Mouse (Mus musculus): Measurements from ENCODE around the gene Ifitm10. TPM values are rescaled to one million over a fixed set of nuclear protein-coding genes. Genes with fewer than 3 reads are reported as not detected.
A peak's percentile ranks its signal among the peaks of the same experiment; 100 is the strongest.
"Not testable (repeated sequence)": the region's sequence is repeated elsewhere in the genome, so short reads cannot be mapped to it uniquely, and the experiment has no call there.

Gene Ifitm10
- total and polyA plus RNA-seq, 3 experiments = not detected

DNA sequence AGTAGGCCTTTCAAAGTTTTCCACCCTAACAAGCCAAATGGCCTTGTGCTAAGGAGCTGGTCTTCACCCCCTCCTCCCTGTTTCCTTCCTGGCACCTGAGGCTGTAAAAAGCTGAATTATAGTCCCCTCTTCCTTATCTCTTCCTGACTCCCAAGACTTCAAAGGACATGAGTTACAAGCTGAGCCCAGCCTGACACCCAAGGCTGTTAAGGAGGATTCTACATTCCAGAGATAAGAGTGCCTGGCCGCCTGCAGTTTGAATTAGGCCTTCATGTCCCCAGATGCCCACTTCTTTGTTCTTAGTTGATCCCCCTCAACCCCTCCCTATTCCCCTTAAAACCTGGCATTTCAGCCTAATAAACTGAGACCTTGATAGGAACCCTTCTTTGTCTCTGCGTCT, 90.7 kb downstream of the Ifitm10 start:
- H3K79me2 ChIP-seq (replicated peaks; ENCODE audit: control insufficient read depth, extremely low read depth, insufficient read depth, poor library complexity, severe bottlenecking); dilution Hi-C loops (cut with MboI; ENCODE audit: extremely low pct_ligation_motif_present, extremely low pct_unique_long_range_greater_than_20kb, low sequenced_read_pairs); H3K9ac ChIP-seq (ENCODE audit: insufficient read depth, low read depth); H3K36me3 ChIP-seq (replicated peaks in 1 of 2; ENCODE audit: control insufficient read depth in 1 of 2, insufficient read depth in 1 of 2, low read length in 1 of 2); H3K4me2 ChIP-seq (ENCODE audit: insufficient read depth, low read depth, poor library complexity, severe bottlenecking); H3K9me3 ChIP-seq (replicated peaks; ENCODE audit: low read length); DNase-seq (ENCODE audit: extremely low read depth); H3K4me1 ChIP-seq (ENCODE audit: control insufficient read depth in 1 of 2, insufficient read depth in 2 of 2); in situ Hi-C loops (cut with MboI; ENCODE audit: low pct_ligation_motif_present, low pct_unique_long_range_greater_than_20kb, low sequenced_read_pairs); H3K27ac ChIP-seq (ENCODE audit: insufficient read depth, low read depth); H3K4me3 ChIP-seq (replicated peaks in 1 of 3; ENCODE audit: low read depth in 2 of 3, low read length in 2 of 3, poor library complexity in 1 of 3): not testable (repeated sequence)
- H3K27me3 ChIP-seq (replicated peaks) = peaks cover 41% of the 10 kb centered on the region

DNA sequence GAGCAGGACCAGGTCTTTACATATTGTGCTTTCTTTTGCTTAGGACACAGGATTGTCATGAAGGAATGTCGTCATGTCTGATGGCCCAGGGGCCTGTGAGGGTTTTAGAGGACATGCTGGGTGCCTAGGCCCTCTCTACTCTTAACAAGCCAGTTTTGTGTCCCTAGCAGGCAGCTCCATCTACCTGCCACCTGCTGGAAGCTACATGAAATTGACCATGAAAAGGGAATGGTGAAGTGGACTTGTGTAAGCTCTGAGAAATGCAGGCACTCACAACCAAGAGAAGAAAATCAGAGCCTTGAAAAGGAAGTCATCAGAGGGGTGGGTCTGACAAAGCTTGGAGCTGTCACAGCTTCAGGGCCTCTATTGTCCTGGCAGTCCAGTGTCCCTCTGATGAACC, 94.3 kb downstream of the Ifitm10 start:
- H3K4me1 ChIP-seq (ENCODE audit: control insufficient read depth in 1 of 2, insufficient read depth in 2 of 2); H3K9me3 ChIP-seq (replicated peaks; ENCODE audit: low read length); H3K4me3 ChIP-seq (replicated peaks in 1 of 3; ENCODE audit: low read depth in 2 of 3, low read length in 2 of 3, poor library complexity in 1 of 3); H3K36me3 ChIP-seq (replicated peaks in 1 of 2; ENCODE audit: control insufficient read depth in 1 of 2, insufficient read depth in 1 of 2, low read length in 1 of 2); in situ Hi-C loops (cut with MboI; ENCODE audit: low pct_ligation_motif_present, low pct_unique_long_range_greater_than_20kb, low sequenced_read_pairs); H3K27ac ChIP-seq (ENCODE audit: insufficient read depth, low read depth); DNase-seq (ENCODE audit: extremely low read depth); H3K4me2 ChIP-seq (ENCODE audit: insufficient read depth, low read depth, poor library complexity, severe bottlenecking); dilution Hi-C loops (cut with MboI; ENCODE audit: extremely low pct_ligation_motif_present, extremely low pct_unique_long_range_greater_than_20kb, low sequenced_read_pairs); H3K79me2 ChIP-seq (replicated peaks; ENCODE audit: control insufficient read depth, extremely low read depth, insufficient read depth, poor library complexity, severe bottlenecking); H3K9ac ChIP-seq (ENCODE audit: insufficient read depth, low read depth): not testable (repeated sequence)
- peaks cover 37% of the 10 kb centered on the region for H3K27me3 ChIP-seq (replicated peaks)
- peak in 1 of 2 experiments; percentile 18; a peak in 1 of 4 replicates for TF ChIP-seq CTCF (conservative IDR thresholded peaks at IDR 0.05 in 1 of 2, IDR thresholded peaks at IDR 0.05 in 1 of 2; ENCODE audit: low read depth in 2 of 2, low read length in 2 of 2)

DNA sequence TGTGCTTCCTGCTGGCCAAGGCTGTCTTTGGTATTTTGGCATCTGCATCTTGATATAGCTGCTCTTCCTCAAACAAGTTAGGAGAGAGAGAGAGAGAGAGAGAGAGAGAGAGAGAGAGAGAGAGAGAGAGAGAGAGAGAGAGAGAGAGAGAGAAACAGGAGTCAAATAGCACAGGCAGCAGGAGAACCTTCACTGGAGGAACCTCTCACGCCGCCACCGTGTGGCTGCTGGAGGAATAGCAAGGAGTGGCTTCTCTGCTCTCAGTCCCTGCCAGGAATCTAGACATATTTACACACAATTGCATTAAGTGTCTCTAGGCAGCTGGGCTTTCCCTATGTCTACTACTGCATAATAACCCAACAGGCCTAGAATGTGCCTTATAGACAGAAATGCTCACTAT, 95.4 kb downstream of the Ifitm10 start:
- H3K9ac ChIP-seq (ENCODE audit: insufficient read depth, low read depth); H3K4me1 ChIP-seq (ENCODE audit: control insufficient read depth in 1 of 2, insufficient read depth in 2 of 2); dilution Hi-C loops (cut with MboI; ENCODE audit: extremely low pct_ligation_motif_present, extremely low pct_unique_long_range_greater_than_20kb, low sequenced_read_pairs); in situ Hi-C loops (cut with MboI; ENCODE audit: low pct_ligation_motif_present, low pct_unique_long_range_greater_than_20kb, low sequenced_read_pairs); H3K4me2 ChIP-seq (ENCODE audit: insufficient read depth, low read depth, poor library complexity, severe bottlenecking); H3K27ac ChIP-seq (ENCODE audit: insufficient read depth, low read depth); H3K9me3 ChIP-seq (replicated peaks; ENCODE audit: low read length); H3K36me3 ChIP-seq (replicated peaks in 1 of 2; ENCODE audit: control insufficient read depth in 1 of 2, insufficient read depth in 1 of 2, low read length in 1 of 2); H3K4me3 ChIP-seq (replicated peaks in 1 of 3; ENCODE audit: low read depth in 2 of 3, low read length in 2 of 3, poor library complexity in 1 of 3); H3K79me2 ChIP-seq (replicated peaks; ENCODE audit: control insufficient read depth, extremely low read depth, insufficient read depth, poor library complexity, severe bottlenecking): not testable (repeated sequence)
- peak; percentile 36 to 54; a peak in 2 of 4 replicates for TF ChIP-seq CTCF (conservative IDR thresholded peaks at IDR 0.05 in 1 of 2, IDR thresholded peaks at IDR 0.05 in 1 of 2; ENCODE audit: low read depth in 2 of 2, low read length in 2 of 2)
- peak; percentile 19; the same call in 1 of the 2 replicates for TF ChIP-seq SMC3 (IDR thresholded peaks at IDR 0.05; ENCODE audit: low read depth, low read length)
- peak; percentile 39 for DNase-seq (ENCODE audit: extremely low read depth)
- H3K27me3 ChIP-seq (replicated peaks) = peaks cover 28% of the 10 kb centered on the region

Other genes starting within 250 kb of the Ifitm10 start
Only the 20 nearest of the 21 such genes appear.
- gene Gm45337, start 229.1 kb downstream of the Ifitm10 start, total RNA-seq (2012; rRNA removed) = not detected in 2 replicates
- not detected in 2 replicates for gene Gm45337, start 229.1 kb downstream of the Ifitm10 start, total RNA-seq (2014; rRNA removed)
- gene Gm45337, start 229.1 kb downstream of the Ifitm10 start, polyA plus RNA-seq (2012; ENCODE audit: insufficient read length, low read depth) = not detected in 2 replicates
- not detected in 2 replicates for gene Gm29735, start 216.6 kb downstream of the Ifitm10 start, total RNA-seq (2012; rRNA removed)
- gene Gm29735, start 216.6 kb downstream of the Ifitm10 start, total RNA-seq (2014; rRNA removed) = not detected in 2 replicates
- gene Gm29735, start 216.6 kb downstream of the Ifitm10 start, polyA plus RNA-seq (2012; ENCODE audit: insufficient read length, low read depth) = not detected in 2 replicates
- gene Gm4553, start 208.0 kb downstream of the Ifitm10 start, total RNA-seq (2012; rRNA removed) = not detected in 2 replicates
- gene Gm4553, start 208.0 kb downstream of the Ifitm10 start, total RNA-seq (2014; rRNA removed) = not detected in 2 replicates
- not detected in 2 replicates for gene Gm4553, start 208.0 kb downstream of the Ifitm10 start, polyA plus RNA-seq (2012; ENCODE audit: insufficient read length, low read depth)
- not detected in 2 replicates for gene Krtap5-2, start 197.7 kb downstream of the Ifitm10 start, total RNA-seq (2012; rRNA removed)
- not detected in 2 replicates for gene Krtap5-2, start 197.7 kb downstream of the Ifitm10 start, total RNA-seq (2014; rRNA removed)
- gene Krtap5-2, start 197.7 kb downstream of the Ifitm10 start, polyA plus RNA-seq (2012; ENCODE audit: insufficient read length, low read depth) = not detected in 2 replicates
- gene Gm10153, start 183.4 kb downstream of the Ifitm10 start, total RNA-seq (2012; rRNA removed) = not detected in 2 replicates
- not detected in 2 replicates for gene Gm10153, start 183.4 kb downstream of the Ifitm10 start, total RNA-seq (2014; rRNA removed)
- gene Gm10153, start 183.4 kb downstream of the Ifitm10 start, polyA plus RNA-seq (2012; ENCODE audit: insufficient read length, low read depth) = not detected in 2 replicates
- not detected in 2 replicates for gene Krtap5-3, start 172.4 kb downstream of the Ifitm10 start, total RNA-seq (2012; rRNA removed)
- not detected in 2 replicates for gene Krtap5-3, start 172.4 kb downstream of the Ifitm10 start, total RNA-seq (2014; rRNA removed)
- not detected in 2 replicates for gene Krtap5-3, start 172.4 kb downstream of the Ifitm10 start, polyA plus RNA-seq (2012; ENCODE audit: insufficient read length, low read depth)
- not detected in 2 replicates for gene Gm7579, start 161.9 kb downstream of the Ifitm10 start, total RNA-seq (2012; rRNA removed)
- gene Gm7579, start 161.9 kb downstream of the Ifitm10 start, total RNA-seq (2014; rRNA removed) = not detected in 2 replicates
- gene Gm7579, start 161.9 kb downstream of the Ifitm10 start, polyA plus RNA-seq (2012; ENCODE audit: insufficient read length, low read depth) = not detected in 2 replicates
- not detected in 2 replicates for gene Krtap5-5, start 143.8 kb downstream of the Ifitm10 start, total RNA-seq (2012; rRNA removed)
- not detected in 2 replicates for gene Krtap5-5, start 143.8 kb downstream of the Ifitm10 start, total RNA-seq (2014; rRNA removed)
- not detected in 2 replicates for gene Krtap5-5, start 143.8 kb downstream of the Ifitm10 start, polyA plus RNA-seq (2012; ENCODE audit: insufficient read length, low read depth)
- not detected in 2 replicates for gene Gm40460, start 132.7 kb downstream of the Ifitm10 start, total RNA-seq (2012; rRNA removed)
- gene Gm40460, start 132.7 kb downstream of the Ifitm10 start, total RNA-seq (2014; rRNA removed) = not detected in 2 replicates
- not detected in 2 replicates for gene Gm40460, start 132.7 kb downstream of the Ifitm10 start, polyA plus RNA-seq (2012; ENCODE audit: insufficient read length, low read depth)
- not detected in 2 replicates for gene Gm2431, start 115.4 kb downstream of the Ifitm10 start, total RNA-seq (2012; rRNA removed)
- not detected in 2 replicates for gene Gm2431, start 115.4 kb downstream of the Ifitm10 start, total RNA-seq (2014; rRNA removed)
- gene Gm2431, start 115.4 kb downstream of the Ifitm10 start, polyA plus RNA-seq (2012; ENCODE audit: insufficient read length, low read depth) = not detected in 2 replicates
- gene Gm4559, start 99.4 kb downstream of the Ifitm10 start, total RNA-seq (2012; rRNA removed) = not detected in 2 replicates
- gene Gm4559, start 99.4 kb downstream of the Ifitm10 start, total RNA-seq (2014; rRNA removed) = not detected in 2 replicates
- gene Gm4559, start 99.4 kb downstream of the Ifitm10 start, polyA plus RNA-seq (2012; ENCODE audit: insufficient read length, low read depth) = not detected in 2 replicates
- not detected in 2 replicates for gene Krtap5-1, start 76.6 kb downstream of the Ifitm10 start, total RNA-seq (2012; rRNA removed)
- gene Krtap5-1, start 76.6 kb downstream of the Ifitm10 start, total RNA-seq (2014; rRNA removed) = not detected in 2 replicates
- not detected in 2 replicates for gene Krtap5-1, start 76.6 kb downstream of the Ifitm10 start, polyA plus RNA-seq (2012; ENCODE audit: insufficient read length, low read depth)
- not detected in 2 replicates for gene Krtap5-4, start 70.2 kb downstream of the Ifitm10 start, total RNA-seq (2012; rRNA removed)
- gene Krtap5-4, start 70.2 kb downstream of the Ifitm10 start, total RNA-seq (2014; rRNA removed) = not detected in 2 replicates
- not detected in 2 replicates for gene Krtap5-4, start 70.2 kb downstream of the Ifitm10 start, polyA plus RNA-seq (2012; ENCODE audit: insufficient read length, low read depth)
- gene Gm49369, start 8.9 kb upstream of the Ifitm10 start, total RNA-seq (2012; rRNA removed) = 8.4 TPM in 1 of 2 replicates, not detected in the other
- gene Gm49369, start 8.9 kb upstream of the Ifitm10 start, total RNA-seq (2014; rRNA removed) = not detected in 2 replicates
- 5.2 and 38.7 TPM in 2 replicates for gene Gm49369, start 8.9 kb upstream of the Ifitm10 start, polyA plus RNA-seq (2012; ENCODE audit: insufficient read length, low read depth)
- 100 and 107 TPM in 2 replicates for gene Ctsd, start 14.3 kb upstream of the Ifitm10 start, total RNA-seq (2012; rRNA removed)
- gene Ctsd, start 14.3 kb upstream of the Ifitm10 start, total RNA-seq (2014; rRNA removed) = 54.2 and 61.2 TPM in 2 replicates
- 97.6 and 104 TPM in 2 replicates for gene Ctsd, start 14.3 kb upstream of the Ifitm10 start, polyA plus RNA-seq (2012; ENCODE audit: insufficient read length, low read depth)
- not detected in 2 replicates for gene Syt8, start 61.1 kb upstream of the Ifitm10 start, total RNA-seq (2012; rRNA removed)
- not detected in 2 replicates for gene Syt8, start 61.1 kb upstream of the Ifitm10 start, total RNA-seq (2014; rRNA removed)
- gene Syt8, start 61.1 kb upstream of the Ifitm10 start, polyA plus RNA-seq (2012; ENCODE audit: insufficient read length, low read depth) = not detected in 2 replicates
- 35.0 and 50.1 TPM in 2 replicates for gene Tnni2, start 68.1 kb upstream of the Ifitm10 start, total RNA-seq (2012; rRNA removed)
- gene Tnni2, start 68.1 kb upstream of the Ifitm10 start, total RNA-seq (2014; rRNA removed) = 74.0 and 77.4 TPM in 2 replicates
- 88.1 and 154 TPM in 2 replicates for gene Tnni2, start 68.1 kb upstream of the Ifitm10 start, polyA plus RNA-seq (2012; ENCODE audit: insufficient read length, low read depth)
- 314 and 364 TPM in 2 replicates for gene Lsp1, start 87.1 kb upstream of the Ifitm10 start, total RNA-seq (2012; rRNA removed)
- 367 and 377 TPM in 2 replicates for gene Lsp1, start 87.1 kb upstream of the Ifitm10 start, total RNA-seq (2014; rRNA removed)
- gene Lsp1, start 87.1 kb upstream of the Ifitm10 start, polyA plus RNA-seq (2012; ENCODE audit: insufficient read length, low read depth) = 715 and 732 TPM in 2 replicates
- gene Tnnt3, start 125.1 kb upstream of the Ifitm10 start, total RNA-seq (2012; rRNA removed) = 1.5 and 3.1 TPM in 2 replicates
- gene Tnnt3, start 125.1 kb upstream of the Ifitm10 start, total RNA-seq (2014; rRNA removed) = 3.3 and 4.1 TPM in 2 replicates
- 13.3 and 16.9 TPM in 2 replicates for gene Tnnt3, start 125.1 kb upstream of the Ifitm10 start, polyA plus RNA-seq (2012; ENCODE audit: insufficient read length, low read depth)
- gene Mrpl23, start 158.9 kb upstream of the Ifitm10 start, total RNA-seq (2012; rRNA removed) = 58.9 and 71.2 TPM in 2 replicates
- gene Mrpl23, start 158.9 kb upstream of the Ifitm10 start, total RNA-seq (2014; rRNA removed) = 60.7 and 70.8 TPM in 2 replicates
- 7.5 and 8.3 TPM in 2 replicates for gene Mrpl23, start 158.9 kb upstream of the Ifitm10 start, polyA plus RNA-seq (2012; ENCODE audit: insufficient read length, low read depth)